Mouse (Mus musculus): ENCODE data around the gene Bmp2k. TPM values are rescaled to one million over a fixed set of nuclear protein-coding genes. Genes with fewer than 3 reads are reported as not detected.

Bmp2k gene
- 10 to 100 TPM; 28.5 to 37.6 TPM for polyA plus RNA-seq (2017; shearing (Covaris generic))

GRCm38 (mm10) chr5:96997310-96997801 is at the start of gene Bmp2k:
Bmp2k (plus strand) TSS chr5:96997689.

GRCm38 (mm10) chr5:97111207-97111910 is 113.9 kb downstream of the Bmp2k start, which contains the start of gene Paqr3:
Paqr3 (minus strand) TSS chr5:97111596.

Other genes starting within 250 kb of the Bmp2k start
- 1 to 10 TPM in 1 of 2 experiments, under 1 TPM in 1; 0.39 to 1.9 TPM for gene Anxa3, start 204.3 kb upstream of the Bmp2k start, polyA plus RNA-seq (2017; shearing (Covaris generic))
- gene Paqr3, start 113.9 kb downstream of the Bmp2k start, polyA plus RNA-seq (2017; shearing (Covaris generic)): 1 to 10 TPM; 5.1 to 6.8 TPM